Mouse (Mus musculus) embryonic stem cell, embryonic (primary cell): Measurements from ENCODE around the gene Nrp2.

Experiments
- CTCF ChIA-PET, 4 experiments: fragments of 300-600 bp in 2 of 4; fragments of 350-600 bp in 2 of 4; sonication (Branson Sonifier 250); formaldehyde crosslinking; loops; one replicate each; lab custom pipeline; 2022; ENCODE audit warnings: inconsistent platforms in 2 of 4; lab: Charles Lee
- POLR2A ChIA-PET, 4 experiments: fragments of 300-600 bp in 2 of 4; fragments of 350-600 bp in 2 of 4; sonication (Branson Sonifier 250); formaldehyde crosslinking; loops; one replicate each; lab custom pipeline; 2022; ENCODE audit warnings: antibody characterized with exemption in 4 of 4, inconsistent platforms in 1 of 4; lab: Charles Lee

Gene Nrp2

DNA sequence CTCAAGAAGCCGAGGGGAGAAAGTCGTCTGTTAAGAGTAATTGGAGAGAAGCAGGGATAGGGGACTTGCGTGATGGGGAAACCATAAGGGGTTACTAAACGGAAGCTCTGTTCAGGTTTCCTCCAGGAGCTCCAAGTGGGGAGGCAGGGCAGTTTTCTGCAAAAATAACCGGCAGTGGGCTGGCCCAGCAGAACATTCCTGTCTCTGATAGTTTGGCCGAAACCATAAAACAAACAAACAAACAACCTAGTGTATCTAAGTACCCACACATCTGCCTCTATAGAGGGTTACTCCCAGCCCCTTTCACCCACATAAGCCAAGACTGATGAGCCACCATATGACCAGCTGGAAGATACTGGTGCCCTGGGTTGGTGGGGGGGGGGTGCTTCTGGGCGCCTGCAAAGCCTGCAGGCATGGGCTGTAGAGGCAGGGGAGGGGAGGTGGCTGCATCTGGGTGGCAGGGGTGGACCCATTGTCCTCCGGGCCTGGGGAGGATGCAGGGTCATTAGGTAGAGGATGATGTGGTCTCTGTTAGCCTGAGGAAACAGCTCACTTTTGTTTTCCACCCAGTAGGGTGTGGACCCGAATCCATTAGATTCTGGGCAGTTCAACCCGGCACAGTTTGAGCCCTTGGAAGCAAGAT, 13.9 kb downstream of the Nrp2 start:
- CTCF ChIA-PET: interaction anchor here (0.5 to 2.8 kb wide), 11 partner anchors 10 to 1365 kb away, joined by 3 to 12 read pairs (median 5); no protein-coding TSS in a partner anchor
- POLR2A ChIA-PET: interaction anchor here in 2 of 4 experiments (0.6 to 2.2 kb wide), 5 partner anchors 9 to 239 kb away, joined by 3 to 9 read pairs (median 5); partner anchors contain the start of gene Nrp2 (in 1 of the 2)

- CTCF ChIA-PET: interaction anchor here (0.5 to 2.8 kb wide), 7 partner anchors 9 to 316 kb away, joined by 3 to 12 read pairs (median 5); no protein-coding TSS in a partner anchor
- POLR2A ChIA-PET: interaction anchor here in 2 of 4 experiments (0.7 to 1.6 kb wide), 2 partner anchors 12 to 19 kb away, joined by 3 to 5 read pairs; no protein-coding TSS in a partner anchor
Observed at GRCm38 (mm10) chr1:62717552-62718236, 14.6 kb downstream of the Nrp2 start.

- ChIA-PET POLR2A (interaction anchor here in 1 of 4 experiments (1.6 kb wide), 1 partner anchor 12 kb away, joined by 5 read pairs; no protein-coding TSS in a partner anchor), CTCF (interaction anchor here in 3 of 4 experiments (0.7 to 2.8 kb wide), 4 partner anchors 9 to 316 kb away, joined by 3 to 12 read pairs (median 6); no protein-coding TSS in a partner anchor)
Observed at GRCm38 (mm10) chr1:62718237-62718571, 15.1 kb downstream of the Nrp2 start.

DNA sequence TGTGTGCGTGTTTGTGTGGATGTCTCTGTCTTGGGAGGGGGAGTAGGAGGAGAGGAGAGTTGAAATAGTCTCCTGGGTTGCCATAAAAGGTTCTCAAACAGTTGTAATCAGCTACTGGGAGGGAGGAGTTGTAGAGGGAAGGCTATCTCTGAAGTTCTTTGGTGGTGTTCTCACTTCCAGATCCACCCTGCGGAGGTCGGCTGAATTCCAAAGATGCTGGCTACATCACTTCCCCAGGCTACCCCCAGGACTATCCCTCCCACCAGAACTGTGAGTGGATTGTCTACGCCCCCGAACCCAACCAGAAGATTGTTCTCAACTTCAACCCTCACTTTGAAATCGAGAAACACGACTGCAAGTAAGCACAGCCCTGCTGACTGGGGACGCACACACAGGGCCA, 15.7 kb downstream of the Nrp2 start:
- ChIA-PET POLR2A (interaction anchor here in 1 of 4 experiments (1.2 to 1.4 kb wide), 2 partner anchors 10 to 15 kb away, joined by 3 read pairs; no protein-coding TSS in a partner anchor), CTCF (interaction anchor here in 2 of 4 experiments (1.2 to 2.0 kb wide), 2 partner anchors 21 to 317 kb away, joined by 5 to 7 read pairs; no protein-coding TSS in a partner anchor)

DNA sequence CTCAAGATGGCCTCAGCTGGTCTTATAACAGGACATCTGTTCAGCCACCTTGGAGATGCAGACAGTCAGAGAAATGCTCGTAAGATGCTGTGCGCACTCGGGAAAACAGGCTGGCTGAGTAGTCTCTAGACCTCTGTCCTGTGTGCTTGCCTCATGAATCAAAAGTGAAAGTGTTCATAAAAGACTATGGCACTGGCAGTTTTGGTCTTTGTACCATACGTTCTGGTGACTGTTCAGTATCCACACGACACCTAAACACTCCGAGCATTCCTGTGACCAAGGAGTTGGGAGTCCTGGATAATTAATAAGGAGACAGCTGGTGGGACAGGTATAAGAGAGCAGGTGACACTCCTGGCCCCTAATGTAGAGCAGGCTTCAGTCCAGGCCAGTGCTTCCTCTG, 16.7 kb downstream of the Nrp2 start:
- ChIA-PET POLR2A (interaction anchor here in 2 of 4 experiments (0.6 to 1.7 kb wide), 5 partner anchors 11 to 387 kb away, joined by 3 to 5 read pairs (median 3); no protein-coding TSS in a partner anchor), CTCF (interaction anchor here in 1 of 4 experiments (0.5 kb wide), 1 partner anchor 58 kb away, joined by 8 read pairs; no protein-coding TSS in a partner anchor)

DNA sequence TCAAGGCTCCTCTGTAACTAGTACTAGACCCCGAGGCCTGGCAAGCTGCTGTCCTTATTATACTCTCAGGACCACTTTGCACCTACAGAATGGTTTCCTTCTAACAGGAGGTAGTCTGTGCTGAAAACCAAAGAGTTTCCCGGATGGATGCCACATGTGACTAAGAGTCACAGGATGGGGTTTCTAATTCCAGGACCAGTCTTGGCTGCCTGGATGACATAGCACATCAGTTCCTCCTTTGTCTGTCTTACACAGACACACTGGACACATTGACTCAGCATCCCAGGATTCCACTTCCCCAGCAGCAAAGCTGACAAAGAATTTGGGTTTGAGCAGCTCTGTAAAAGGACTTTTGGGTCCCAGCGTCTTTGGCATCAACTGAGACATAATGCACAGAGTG, 17.1 kb downstream of the Nrp2 start:
- ChIA-PET CTCF (interaction anchor here in 2 of 4 experiments (0.5 to 1.1 kb wide), 2 partner anchors 13 to 58 kb away, joined by 4 to 8 read pairs; no protein-coding TSS in a partner anchor), POLR2A (interaction anchor here in 3 of 4 experiments (0.6 to 1.7 kb wide), 7 partner anchors 11 to 386 kb away, joined by 3 to 5 read pairs (median 3); no protein-coding TSS in a partner anchor)

GRCm38 (mm10) chr1:62720727-62721705, 17.9 kb downstream of the Nrp2 start:
- POLR2A ChIA-PET: interaction anchor here in 3 of 4 experiments (0.7 to 6.6 kb wide), 9 partner anchors 9 to 62 kb away, joined by 3 to 73 read pairs (median 3); no protein-coding TSS in a partner anchor

DNA sequence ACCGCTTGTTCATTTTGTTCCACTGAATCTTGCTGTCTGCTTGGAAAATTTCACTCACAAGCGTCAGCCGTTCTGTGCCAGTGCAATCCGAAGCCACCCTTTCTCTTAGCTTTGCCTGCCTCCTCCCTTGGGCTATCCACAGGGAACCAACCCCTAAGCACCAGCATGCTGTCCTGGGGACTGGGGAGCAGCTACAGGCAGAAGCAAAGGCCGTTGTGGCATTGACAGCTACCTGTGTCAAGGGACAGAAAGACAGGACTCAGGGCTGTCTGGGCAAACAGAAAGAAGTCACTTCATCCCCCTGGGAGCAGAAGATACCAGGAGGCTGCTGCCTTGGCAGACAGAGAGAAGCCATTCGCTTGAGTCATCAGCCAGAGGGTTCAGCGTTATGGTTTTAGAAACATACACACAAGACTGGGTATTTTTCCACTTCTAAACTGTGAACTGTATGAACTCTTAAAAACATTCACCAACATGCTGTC, 18.7 kb downstream of the Nrp2 start:
- ChIA-PET POLR2A (interaction anchor here in 2 of 4 experiments (0.6 to 6.6 kb wide), 8 partner anchors 9 to 693 kb away, joined by 3 to 73 read pairs (median 3); no protein-coding TSS in a partner anchor), CTCF (interaction anchor here in 2 of 4 experiments (0.6 to 2.4 kb wide), 6 partner anchors 14 to 98 kb away, joined by 3 to 11 read pairs (median 6); no protein-coding TSS in a partner anchor)

More at GRCm38 (mm10) chr1:62720727-62721705, 17.9 kb downstream of the Nrp2 start:
- CTCF ChIA-PET: interaction anchor here in 2 of 4 experiments (0.6 to 2.4 kb wide), 3 partner anchors 14 to 74 kb away, joined by 3 to 7 read pairs (median 4); no protein-coding TSS in a partner anchor

DNA sequence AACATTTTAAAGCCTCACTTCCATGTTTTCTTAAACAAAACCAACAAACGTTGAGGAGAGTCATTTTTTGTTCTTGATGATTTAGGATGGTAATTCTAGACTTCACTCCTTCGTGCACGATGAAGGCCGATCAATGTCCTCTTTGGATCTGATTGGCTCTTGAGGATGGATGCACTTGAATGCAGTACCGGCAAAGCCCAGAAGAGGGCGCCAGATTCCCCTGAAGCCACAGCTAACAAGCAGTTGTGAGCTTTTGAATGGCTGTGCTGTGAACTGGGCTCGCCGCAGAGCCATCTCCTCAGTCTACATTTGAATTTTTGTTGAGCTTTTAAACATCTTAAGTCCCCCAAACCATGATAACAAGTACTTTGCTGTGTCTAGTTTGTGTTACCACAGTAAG, 19.4 kb downstream of the Nrp2 start:
- POLR2A ChIA-PET: interaction anchor here in 3 of 4 experiments (0.5 to 6.6 kb wide), 16 partner anchors 8 to 64 kb away, joined by 3 to 73 read pairs (median 6); no protein-coding TSS in a partner anchor
- CTCF ChIA-PET: interaction anchor here (0.5 to 2.4 kb wide), 55 partner anchors 8 to 626 kb away, joined by 3 to 13 read pairs (median 4); no protein-coding TSS in a partner anchor

DNA sequence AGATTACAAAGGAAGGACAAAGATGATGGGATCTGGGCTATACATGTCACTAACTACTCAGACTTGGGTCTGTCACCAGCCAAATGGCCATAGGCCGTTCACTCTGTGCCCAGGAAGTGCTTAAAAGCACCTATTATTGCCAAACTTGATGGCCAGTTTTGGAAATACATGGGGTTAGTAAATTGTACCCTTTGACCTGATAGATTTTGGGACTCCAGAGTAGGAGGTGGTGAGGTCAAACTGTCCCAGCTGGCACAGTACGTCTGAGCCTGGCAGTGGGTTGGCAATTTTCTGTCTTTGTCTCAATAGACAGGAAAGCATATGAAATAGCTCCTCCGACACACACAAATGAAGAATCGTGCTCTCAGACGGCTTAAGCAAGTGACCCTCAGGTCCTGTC, 20.8 kb downstream of the Nrp2 start:
- POLR2A ChIA-PET: interaction anchor here in 2 of 4 experiments (0.7 to 6.6 kb wide), 14 partner anchors 10 to 163 kb away, joined by 3 to 73 read pairs (median 6); no protein-coding TSS in a partner anchor
- CTCF ChIA-PET: interaction anchor here (0.5 to 2.4 kb wide), 8 partner anchors 12 to 1577 kb away, joined by 3 to 11 read pairs (median 6); no protein-coding TSS in a partner anchor

- ChIA-PET CTCF (interaction anchor here (0.5 to 1.4 kb wide), 5 partner anchors 11 to 1578 kb away, joined by 3 to 5 read pairs (median 4); no protein-coding TSS in a partner anchor), POLR2A (interaction anchor here in 3 of 4 experiments (0.6 to 6.6 kb wide), 15 partner anchors 9 to 550 kb away, joined by 3 to 73 read pairs (median 6); no protein-coding TSS in a partner anchor)
Observed at GRCm38 (mm10) chr1:62724461-62725021, 21.5 kb downstream of the Nrp2 start.

- POLR2A ChIA-PET: interaction anchor here in 2 of 4 experiments (1.0 to 6.6 kb wide), 8 partner anchors 8 to 58 kb away, joined by 3 to 73 read pairs (median 6); no protein-coding TSS in a partner anchor
- CTCF ChIA-PET: interaction anchor here in 3 of 4 experiments (0.5 to 1.4 kb wide), 3 partner anchors 61 to 1622 kb away, joined by 4 to 5 read pairs (median 5); no protein-coding TSS in a partner anchor
Observed at GRCm38 (mm10) chr1:62725032-62725678, 22.1 kb downstream of the Nrp2 start.

GRCm38 (mm10) chr1:62727191-62727590, 24.1 kb downstream of the Nrp2 start:
- CTCF ChIA-PET: interaction anchor here in 1 of 4 experiments (0.6 kb wide), 1 partner anchor 94 kb away, joined by 3 read pairs; no protein-coding TSS in a partner anchor

GRCm38 (mm10) chr1:62728421-62728820, 25.3 kb downstream of the Nrp2 start:
- ChIA-PET POLR2A (interaction anchor here in 3 of 4 experiments (0.6 to 6.9 kb wide), 6 partner anchors 13 to 58 kb away, joined by 3 to 42 read pairs (median 5); no protein-coding TSS in a partner anchor), CTCF (interaction anchor here in 1 of 4 experiments (0.6 to 1.2 kb wide), 2 partner anchors 12 to 58 kb away, joined by 3 to 5 read pairs; no protein-coding TSS in a partner anchor)

More at GRCm38 (mm10) chr1:62727191-62727590, 24.1 kb downstream of the Nrp2 start:
- POLR2A ChIA-PET: interaction anchor here in 1 of 4 experiments (6.6 kb wide), 1 partner anchor 11 kb away, joined by 73 read pairs; no protein-coding TSS in a partner anchor

DNA sequence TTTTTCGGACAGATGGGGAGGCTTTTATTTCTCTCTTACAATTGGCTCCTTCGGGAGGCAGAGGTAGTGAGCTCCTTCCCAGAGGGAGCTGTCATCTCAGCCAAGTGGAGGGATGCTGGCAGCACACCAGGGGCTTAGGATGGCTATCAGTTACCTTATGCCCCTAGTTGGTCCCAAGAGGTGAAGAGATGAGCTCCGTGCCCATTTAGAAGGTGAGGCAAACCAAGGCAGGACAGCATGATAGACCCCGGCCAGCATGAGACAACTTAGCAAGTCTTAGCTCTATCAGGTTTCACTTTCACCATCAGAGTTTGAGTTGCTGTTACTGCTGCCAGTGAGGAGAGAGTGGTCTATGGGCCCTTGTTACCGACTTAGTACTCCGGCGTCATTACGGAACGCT, 25.8 kb downstream of the Nrp2 start:
- ChIA-PET CTCF (interaction anchor here in 2 of 4 experiments (0.6 to 1.2 kb wide), 3 partner anchors 12 to 58 kb away, joined by 3 to 5 read pairs (median 5); no protein-coding TSS in a partner anchor), POLR2A (interaction anchor here in 3 of 4 experiments (0.6 to 6.9 kb wide), 6 partner anchors 12 to 58 kb away, joined by 3 to 42 read pairs (median 5); no protein-coding TSS in a partner anchor)
